Mouse (Mus musculus) monocyte, adult 59 days (primary cell): ENCODE results near the gene Platr17. TPM values are rescaled to one million over a fixed set of nuclear protein-coding genes. Genes with fewer than 3 reads are reported as not detected.

Experiments used
- total RNA-seq, 2 experiments: library from RNA; stranded (reverse); gene quantifications; one replicate each; pipeline ENCODE4 v1.2.4; 2023

Gene Platr17
- total RNA-seq, result 1 to 10 TPM in 1 of 2 experiments, not detected in 1; 4.0 TPM

GRCm38 (mm10) chr17:33904835-33905234 is at the start of gene Platr17:
Gene Platr17 (plus strand): TSS chr17:33905135.

DNA sequence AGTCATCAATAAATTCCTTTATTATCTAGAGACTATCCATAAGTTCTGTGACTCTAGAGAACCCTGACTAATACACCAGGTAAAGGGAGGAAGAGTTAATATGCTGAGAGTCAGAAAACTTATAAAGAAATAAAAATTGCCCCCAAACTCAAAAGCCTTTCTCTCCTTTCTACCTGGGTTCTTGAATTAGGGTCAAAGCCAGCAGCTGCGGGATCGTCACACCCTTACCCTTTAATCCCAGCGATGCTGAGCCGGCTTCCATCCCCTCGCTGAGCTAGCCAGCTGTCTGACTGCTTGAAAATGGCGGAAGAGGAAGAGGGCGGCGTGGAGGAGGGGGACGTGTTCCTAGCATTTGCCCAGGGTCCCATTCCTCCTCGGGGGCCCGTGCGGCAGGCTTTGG is 31.4 kb upstream of the Platr17 start, which contains the start of gene Gm7029:
Gene Gm7029, plus strand, starts transcription at position 301 of the 400 bp plus-strand sequence.

GRCm38 (mm10) chr17:33890533-33891059 is 14.3 kb upstream of the Platr17 start, which contains the start of gene Kifc1:
Gene Kifc1 (minus strand): TSS chr17:33890661.

DNA sequence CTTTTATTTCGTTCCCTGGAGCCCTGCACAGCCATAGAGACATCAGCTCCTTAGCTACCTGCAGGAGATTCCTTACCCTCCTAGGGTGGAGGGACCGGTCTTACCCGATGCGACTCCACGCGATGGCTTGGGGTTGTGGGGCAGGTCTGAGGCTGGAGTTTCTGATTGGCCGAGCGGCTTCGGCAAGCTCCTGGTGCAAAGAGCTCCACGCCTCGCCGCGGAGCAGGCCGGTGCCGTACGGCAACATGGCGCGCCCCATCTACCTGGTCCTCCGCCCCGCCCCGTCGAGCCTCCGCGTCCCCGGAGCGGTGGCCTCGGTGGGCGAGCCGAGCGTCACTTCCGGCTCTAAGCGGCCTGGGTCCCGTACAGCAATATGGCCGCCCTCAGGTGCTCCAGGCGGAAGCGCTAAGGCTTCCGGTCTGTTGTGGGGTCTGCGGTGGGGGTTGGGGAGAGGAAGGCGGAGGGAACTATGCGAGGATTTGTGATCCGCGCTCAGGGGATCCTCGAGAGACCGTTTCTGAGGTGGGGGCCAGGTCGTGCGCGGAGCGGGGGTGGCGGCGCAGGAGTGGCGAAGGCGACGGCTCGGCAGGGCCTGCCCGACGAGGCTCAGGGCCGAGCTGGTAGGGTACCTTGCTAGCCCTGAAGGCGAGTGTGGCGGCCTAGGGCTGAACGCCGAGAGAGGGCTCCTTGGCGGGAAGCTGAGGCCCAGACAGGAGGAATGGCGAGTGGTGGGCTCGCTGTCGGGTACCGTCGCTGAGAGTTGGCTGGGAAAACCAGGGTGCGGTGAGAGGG is 4.3 kb downstream of the Platr17 start, which contains the start of gene Daxx:
Gene Daxx, plus strand, starts transcription at position 338 of the 792 bp plus-strand sequence.

DNA sequence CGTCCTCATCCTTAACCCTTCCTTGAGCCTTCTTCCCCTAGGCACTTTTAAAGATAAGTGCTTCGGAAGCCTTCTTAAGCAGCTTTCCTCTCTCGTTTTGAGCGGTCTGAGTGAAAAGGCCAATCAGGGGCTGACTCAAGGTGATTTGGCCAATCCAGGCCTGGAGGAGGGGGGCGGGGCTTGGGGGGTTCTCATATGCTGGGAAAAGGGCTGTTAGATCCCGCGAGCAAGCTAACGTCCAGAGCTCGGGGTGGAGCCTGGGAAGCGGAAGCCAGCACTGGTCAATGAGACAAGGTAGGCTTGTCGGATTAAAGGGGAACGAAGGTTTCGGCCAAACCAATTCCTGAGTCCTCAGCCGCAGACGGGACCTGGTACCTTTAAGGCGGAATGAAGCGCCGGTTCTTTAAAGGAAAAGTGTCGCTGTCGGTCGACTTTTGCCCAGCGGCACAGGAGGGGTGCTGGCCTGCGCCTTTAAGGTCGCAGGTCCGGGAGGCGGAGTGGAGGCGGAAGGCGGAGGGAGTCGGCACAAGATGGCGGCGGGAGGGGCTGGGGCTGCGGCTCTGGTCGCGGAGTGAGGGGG is 10.8 kb downstream of the Platr17 start, which contains the start of the genes Tapbp and Zbtb22:
Gene Tapbp, plus strand, starts transcription at position 229 of the 580 bp plus-strand sequence.
Gene Zbtb22, plus strand, starts transcription at position 234 of the 580 bp plus-strand sequence.

GRCm38 (mm10) chr17:33929371-33930279 is 24.7 kb downstream of the Platr17 start, which contains the start of gene Rgl2:
Gene Rgl2 (plus strand): TSS chr17:33929543.

DNA sequence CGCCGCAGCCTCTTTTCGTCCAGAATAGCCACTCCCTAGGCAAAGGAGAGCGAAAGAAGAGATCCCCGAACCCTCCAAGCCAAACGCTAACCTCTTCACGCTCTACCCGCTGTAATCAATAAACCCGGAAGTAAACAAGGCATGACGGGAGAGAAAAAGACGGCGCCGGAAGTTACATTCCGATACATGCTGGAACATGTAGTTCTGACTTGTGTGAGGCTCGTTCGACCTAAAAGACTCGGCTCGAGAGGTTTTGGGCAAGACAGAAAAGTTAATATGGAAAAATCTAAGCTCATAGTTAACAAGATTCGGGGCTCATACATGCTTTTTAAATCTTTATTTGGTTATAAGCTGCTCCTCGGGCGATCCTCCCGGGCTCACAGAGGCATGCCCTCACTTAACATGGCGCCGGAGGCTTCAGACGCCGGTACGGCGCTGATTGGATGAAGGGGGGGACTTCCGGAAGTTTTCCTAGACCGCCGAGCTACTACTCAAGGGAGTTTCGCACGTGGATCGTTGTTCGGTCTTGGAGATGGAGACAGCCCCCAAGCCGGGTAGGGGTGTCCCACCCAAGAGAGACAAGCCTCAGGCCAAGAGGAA is 35.4 kb downstream of the Platr17 start, which contains the start of the genes Pfdn6 and Wdr46:
Gene Pfdn6, minus strand, starts transcription at position 138 of the 600 bp plus-strand sequence.
Gene Wdr46, plus strand, starts transcription at position 455 of the 600 bp plus-strand sequence.

GRCm38 (mm10) chr17:33951021-33951946 is 46.3 kb downstream of the Platr17 start, which contains the start of gene B3galt4:
Gene B3galt4 (minus strand): TSS chr17:33951488.

GRCm38 (mm10) chr17:33955555-33956214 is 50.8 kb downstream of the Platr17 start, which contains the start of the genes Vps52 and Rps18:
Gene Vps52 (plus strand): TSS chr17:33955812.
Gene Rps18 (minus strand): TSS chr17:33956001.

Other genes with a start within 250 kb of the Platr17 start
- 100 to 1,000 TPM; 235 to 317 TPM for gene Hnrnpm, start 218.3 kb upstream of the Platr17 start, total RNA-seq
- 10 to 100 TPM; 56.4 to 61.5 TPM for gene March2, start 186.5 kb upstream of the Platr17 start, total RNA-seq
- 100 to 1,000 TPM; 210 to 222 TPM for gene Rab11b, start 144.6 kb upstream of the Platr17 start, total RNA-seq
- gene Angptl4, start 123.3 kb upstream of the Platr17 start, total RNA-seq, result 1 to 10 TPM; 5.3 to 7.1 TPM
- 10 to 100 TPM; 17.2 to 17.8 TPM for gene Kank3, start 94.6 kb upstream of the Platr17 start, total RNA-seq
- 1,000 to 10,000 TPM; 2,442 to 2,474 TPM for gene Rps28, start 80.6 kb upstream of the Platr17 start, total RNA-seq
- 100 to 1,000 TPM; 123 to 158 TPM for gene Ndufa7, start 80.6 kb upstream of the Platr17 start, total RNA-seq
- gene Cd320, start 62.0 kb upstream of the Platr17 start, total RNA-seq, result 1 to 10 TPM; 1.8 to 2.6 TPM
- gene Gm7029, start 31.3 kb upstream of the Platr17 start, total RNA-seq, result not detected
- gene Kifc1, start 14.5 kb upstream of the Platr17 start, total RNA-seq, result 1 to 10 TPM; 1.1 to 2.9 TPM
- gene Daxx, start 4.3 kb downstream of the Platr17 start, total RNA-seq, result 10 to 100 TPM; 74.9 to 76.2 TPM
- gene Tapbp, start 10.8 kb downstream of the Platr17 start, total RNA-seq, result 100 to 1,000 TPM; 399 to 458 TPM
- gene Zbtb22, start 10.8 kb downstream of the Platr17 start, total RNA-seq, result 10 to 100 TPM; 32.1 to 39.3 TPM
- 100 to 1,000 TPM; 186 to 207 TPM for gene Rgl2, start 24.4 kb downstream of the Platr17 start, total RNA-seq
- 10 to 100 TPM; 51.6 to 71.3 TPM for gene Pfdn6, start 35.2 kb downstream of the Platr17 start, total RNA-seq
- 10 to 100 TPM; 30.5 to 34.8 TPM for gene Wdr46, start 35.5 kb downstream of the Platr17 start, total RNA-seq
- 10 to 100 TPM; 14.7 to 17.3 TPM for gene B3galt4, start 46.4 kb downstream of the Platr17 start, total RNA-seq
- 10 to 100 TPM; 48.0 to 57.5 TPM for gene Vps52, start 50.7 kb downstream of the Platr17 start, total RNA-seq
- gene Rps18, start 50.9 kb downstream of the Platr17 start, total RNA-seq, result 100 to 1,000 TPM; 791 to 877 TPM
- gene H2-K1, start 95.2 kb downstream of the Platr17 start, total RNA-seq, result 1,000 to 10,000 TPM; 3,154 to 3,159 TPM
- 10 to 100 TPM; 31.1 to 31.8 TPM for gene Ring1, start 119.5 kb downstream of the Platr17 start, total RNA-seq
- 10 to 100 TPM; 58.7 to 60.7 TPM for gene H2-Ke6, start 122.9 kb downstream of the Platr17 start, total RNA-seq
- 100 to 1,000 TPM; 102 to 104 TPM for gene Slc39a7, start 126.5 kb downstream of the Platr17 start, total RNA-seq
- gene Rxrb, start 126.7 kb downstream of the Platr17 start, total RNA-seq, result 100 to 1,000 TPM; 100 to 103 TPM
- 1 to 10 TPM; 3.1 to 6.2 TPM for gene Col11a2, start 134.3 kb downstream of the Platr17 start, total RNA-seq
- 10 to 100 TPM; 12.2 to 18.9 TPM for gene H2-Oa, start 187.2 kb downstream of the Platr17 start, total RNA-seq
- 100 to 1,000 TPM; 345 to 355 TPM for gene H2-DMa, start 214.4 kb downstream of the Platr17 start, total RNA-seq
- gene Brd2, start 217.5 kb downstream of the Platr17 start, total RNA-seq, result 100 to 1,000 TPM; 367 to 380 TPM
- gene H2-DMb2, start 238.2 kb downstream of the Platr17 start, total RNA-seq, result 10 to 100 TPM; 88.6 to 96.9 TPM
- gene H2-DMb1, start 247.9 kb downstream of the Platr17 start, total RNA-seq, result 100 to 1,000 TPM; 301 to 308 TPM